Mouse (Mus musculus) ES-Bruce4 (cell line): ENCODE measurements around the gene Ston1.

Experiments used
- CTCF ChIP-seq: IDR thresholded peaks from one replicate; pipeline ENCODE4 v1.8.1; 2011; ENCODE audit warnings: low read depth, low read length
- EP300 ChIP-seq: IDR thresholded peaks from 2 replicates; pipeline ENCODE4 v1.6.1; 2011; ENCODE audit warnings: low read depth, low read length; ENCODE audit not compliant: insufficient read depth
- POLR2A ChIP-seq: IDR thresholded peaks from one replicate; pipeline ENCODE4 v1.8.1; 2011; ENCODE audit warnings: low read length; ENCODE audit not compliant: insufficient read depth

DNA sequence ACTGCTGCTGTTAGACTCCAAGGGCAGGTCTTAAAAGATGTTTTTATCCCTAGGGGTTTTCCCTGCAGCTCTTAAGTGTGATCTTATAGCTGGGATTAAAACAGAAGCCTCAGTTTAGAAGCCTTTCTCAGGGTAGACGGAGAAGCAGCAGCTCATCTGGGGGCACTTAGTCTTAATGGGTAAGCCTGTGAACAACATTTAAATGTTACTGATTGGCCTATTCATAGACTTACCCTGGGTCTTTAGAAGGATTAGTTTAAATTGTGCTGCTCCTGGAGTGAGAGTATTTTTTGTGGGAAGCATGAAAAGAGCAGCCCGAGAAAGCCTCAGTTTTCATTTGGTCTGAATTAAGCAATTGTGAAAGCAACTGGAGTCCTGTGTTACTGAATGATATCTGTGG is 72.4 kb downstream of the Ston1 start:
- TF ChIP-seq POLR2A (no peak), CTCF (no peak), EP300 (no peak)
